Mouse (Mus musculus) limb, embryonic 15.5 days (tissue): ENCODE data around the gene Cdh1. TPM values are rescaled to one million over a fixed set of nuclear protein-coding genes. Genes with fewer than 3 reads are reported as not detected.
"Not testable (repeated sequence)": the region's sequence is repeated elsewhere in the genome, so short reads cannot be mapped to it uniquely, and the experiment has no call there.

Experiments used
- ATAC-seq: fragments of 200-750 bp; cut with Nextera tagmentation; 2 replicates; pipeline ENCODE4 v1.8.0; 2017; ENCODE audit warnings: low read depth, moderate TSS enrichment; ENCODE audit not compliant: insufficient number of reproducible peaks, low FRiP score, low TSS enrichment
- H3K27ac ChIP-seq: fragments of 300-500 bp; sonication (generic); 2 replicates; pipeline ENCODE4 v1.5.1; 2015; ENCODE audit warnings: moderate library complexity, mild to moderate bottlenecking, inconsistent platforms
- H3K27me3 ChIP-seq: fragments of 300-500 bp; sonication (generic); 2 replicates; pipeline ENCODE4 v1.6.1; 2015; ENCODE audit warnings: inconsistent platforms
- H3K36me3 ChIP-seq: fragments of 300-500 bp; sonication (generic); 2 replicates; pipeline ENCODE4 v1.6.1; 2015; ENCODE audit warnings: inconsistent platforms
- H3K4me1 ChIP-seq: fragments of 300-500 bp; sonication (generic); 2 replicates; pipeline ENCODE4 v1.6.1; 2015; ENCODE audit warnings: inconsistent platforms
- H3K4me2 ChIP-seq: fragments of 300-500 bp; sonication (generic); 2 replicates; pipeline ENCODE4 v1.6.1; 2015; ENCODE audit warnings: mild to moderate bottlenecking, inconsistent platforms
- H3K4me3 ChIP-seq: fragments of 300-500 bp; sonication (generic); 2 replicates; pipeline ENCODE4 v1.5.1; 2015; ENCODE audit warnings: mild to moderate bottlenecking, inconsistent platforms
- H3K9ac ChIP-seq: fragments of 300-500 bp; sonication (generic); 2 replicates; pipeline ENCODE4 v1.6.1; 2015; ENCODE audit warnings: inconsistent platforms
- H3K9me3 ChIP-seq: fragments of 300-500 bp; sonication (generic); 2 replicates; pipeline ENCODE4 v1.6.1; 2016; ENCODE audit warnings: inconsistent platforms
- WGBS: fragments of 180-500 bp; shearing (Covaris S2); methylation state at CpG from one replicate; pipeline ENCODE4 v1.1.7; 2015; 5-methylcytosine and 5-hydroxymethylcytosine counted together
- polyA plus RNA-seq: library from polyadenylated mRNA; unstranded; fragments of >200 nt; fragmentation: Nextera tagmentation; extraction: Ambion mirVana; gene quantifications from 2 replicates; pipeline ENCODE4 v1.2.1, GENCODE M21; 2015

Cdh1 gene
- polyA plus RNA-seq, 1 experiment from 2014 or later: 77.8 TPM

DNA sequence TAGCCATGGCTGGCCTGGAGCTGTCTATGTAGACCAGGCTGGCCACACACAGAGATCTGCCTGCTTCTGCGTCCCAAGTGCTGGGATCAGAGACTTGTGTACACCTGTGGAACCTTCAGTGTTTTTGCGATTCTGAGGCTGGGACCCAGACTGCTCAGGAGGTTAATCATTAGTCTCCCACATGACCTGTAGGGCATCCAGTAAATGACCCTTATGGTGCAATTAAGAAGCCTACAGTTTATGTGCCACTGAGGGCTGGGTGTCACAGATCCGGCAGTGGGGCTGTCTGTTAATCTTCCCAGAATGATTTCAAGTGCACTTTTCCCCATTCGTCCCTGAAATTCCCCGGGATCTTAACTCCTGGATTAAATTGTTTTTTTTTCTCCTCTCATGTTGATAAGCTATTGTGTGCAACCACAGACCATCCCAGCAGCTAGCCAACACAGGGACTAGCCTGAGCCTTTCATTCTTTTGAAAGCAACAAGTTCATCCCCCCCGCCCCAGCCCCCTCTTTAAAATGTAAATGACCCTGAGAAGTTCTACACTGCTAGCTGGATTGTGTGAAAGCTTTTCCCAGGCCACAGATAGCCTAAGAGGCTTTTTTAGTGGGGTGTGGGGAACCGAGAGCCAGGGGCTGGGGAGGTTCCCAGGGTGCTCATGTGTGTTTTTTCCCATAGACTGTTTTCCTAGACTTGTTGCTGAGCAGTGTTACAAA, 3.7 kb upstream of the Cdh1 start:
- 44% methylated on average over 7 of the region's 7 CpGs for WGBS
- Histone ChIP-seq H3K4me3 (no peak overlapping the region), H3K4me2 (no peak overlapping the region), H3K27me3 (peaks cover 35% of the 10 kb centered on the region), H3K9ac (no peak overlapping the region), H3K9me3 (no peaks in the 10 kb centered on the region), H3K27ac (no peak overlapping the region), H3K4me1 (peaks cover 15% of the 10 kb centered on the region), H3K36me3 (no peaks in the 10 kb centered on the region)
- ATAC-seq: no peak

DNA sequence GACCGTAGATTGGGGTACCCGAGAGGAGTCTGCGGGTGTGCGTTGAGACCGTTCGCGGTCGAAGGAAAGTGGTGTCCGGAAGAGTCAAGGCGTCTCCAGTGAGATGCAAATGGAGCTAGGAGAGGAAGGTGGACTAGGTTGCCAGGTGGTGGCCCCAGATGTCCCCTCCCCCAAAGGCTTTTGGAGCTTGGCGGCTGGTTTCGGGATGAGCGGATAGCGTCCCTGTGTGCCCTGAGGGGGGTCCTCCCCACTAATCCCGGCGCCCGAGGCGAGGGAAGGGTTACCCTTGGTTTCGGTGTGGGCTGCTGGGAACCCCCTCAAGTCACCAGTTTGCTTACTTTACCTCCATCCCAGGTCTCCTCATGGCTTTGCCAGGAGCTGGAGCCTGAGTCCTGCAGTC, 782 bp downstream of the Cdh1 start:
- 0 out of 2 replicates have a peak, but pooled peaks have one; percentile 24 for ATAC-seq
- Histone ChIP-seq H3K36me3 (no peaks in the 10 kb centered on the region), H3K4me2 (peak overlapping the region; percentile 82), H3K27ac (no peak overlapping the region), H3K9me3 (no peaks in the 10 kb centered on the region), H3K4me1 (peaks cover 15% of the 10 kb centered on the region), H3K27me3 (peaks cover 61% of the 10 kb centered on the region), H3K9ac (no peak overlapping the region), H3K4me3 (peak overlapping the region; percentile 47)
- WGBS: under 1% methylated on average over 19 of the region's 19 CpGs

DNA sequence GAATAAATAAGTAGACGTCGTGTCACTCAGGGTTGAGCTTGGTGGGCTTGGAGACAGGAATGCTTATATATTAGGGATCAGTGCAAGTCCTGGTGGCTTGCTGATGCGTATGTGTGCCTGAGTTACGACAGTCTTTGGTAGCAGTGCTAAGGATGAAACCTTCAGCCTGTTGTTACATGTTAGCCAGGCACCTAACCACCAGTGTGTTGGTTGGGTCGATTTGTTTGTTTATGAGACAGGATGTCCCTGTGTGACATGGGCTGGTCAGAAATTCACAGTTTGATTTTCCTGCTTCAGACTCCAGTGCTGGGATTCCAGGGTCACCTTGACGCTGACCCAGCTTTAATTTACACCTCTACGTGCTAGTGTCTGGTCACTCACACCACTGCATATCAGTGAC, 2.5 kb downstream of the Cdh1 start:
- WGBS: 60% methylated on average over 7 of the region's 7 CpGs
- Histone ChIP-seq H3K27ac (no peak overlapping the region), H3K4me3 (no peak overlapping the region; the same call in 1 of the 2 replicates), H3K36me3 (no peaks in the 10 kb centered on the region), H3K4me1 (peaks cover 15% of the 10 kb centered on the region), H3K4me2 (no peak overlapping the region), H3K27me3 (peaks cover 59% of the 10 kb centered on the region), H3K9me3 (no peaks in the 10 kb centered on the region), H3K9ac (no peak overlapping the region)
- no peak for ATAC-seq

- 34% methylated on average over 4 of the region's 4 CpGs for WGBS
- H3K4me2 ChIP-seq: no peak overlapping the region
- ATAC-seq: no peak
Observed at GRCm38 (mm10) chr8:106606121-106606520, 3.0 kb downstream of the Cdh1 start.

GRCm38 (mm10) chr8:106606601-106607145, 3.5 kb downstream of the Cdh1 start:
- Histone ChIP-seq H3K4me2 (no peak overlapping the region), H3K27me3 (peaks cover 53% of the 10 kb centered on the region), H3K9me3 (no peaks in the 10 kb centered on the region), H3K9ac (no peak overlapping the region), H3K27ac (no peak overlapping the region), H3K36me3 (no peaks in the 10 kb centered on the region), H3K4me1 (peaks cover 15% of the 10 kb centered on the region), H3K4me3 (no peak overlapping the region)
- no peak for ATAC-seq
- 41% methylated on average over 15 of the region's 15 CpGs for WGBS

More at GRCm38 (mm10) chr8:106606121-106606520, 3.0 kb downstream of the Cdh1 start:
- Histone ChIP-seq H3K27me3 (peaks cover 58% of the 10 kb centered on the region), H3K4me1 (peaks cover 15% of the 10 kb centered on the region), H3K9ac (no peak overlapping the region), H3K4me3 (no peak overlapping the region), H3K9me3 (no peaks in the 10 kb centered on the region), H3K27ac (no peak overlapping the region), H3K36me3 (no peaks in the 10 kb centered on the region)

DNA sequence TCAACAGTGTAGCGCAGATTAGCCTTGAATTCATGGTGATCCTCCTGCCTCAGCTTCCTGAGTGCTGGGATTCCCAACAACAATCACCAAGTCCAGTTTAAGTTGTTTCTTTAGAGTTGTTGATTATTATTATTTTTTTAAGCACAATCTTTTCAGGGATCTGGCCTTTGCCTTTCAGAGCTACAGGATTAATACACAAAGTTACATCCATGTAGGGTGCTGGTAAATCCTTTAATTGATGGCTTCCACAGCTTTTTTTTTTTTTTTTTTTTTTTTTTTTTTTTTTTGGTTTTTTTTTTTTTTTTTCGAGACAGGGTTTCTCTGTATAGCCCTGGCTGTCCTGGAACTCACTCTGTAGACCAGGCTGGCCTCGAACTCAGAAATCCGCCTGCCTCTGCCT, 4.6 kb downstream of the Cdh1 start:
- H3K27ac ChIP-seq, H3K9me3 ChIP-seq, H3K4me2 ChIP-seq, H3K4me3 ChIP-seq, H3K36me3 ChIP-seq, ATAC-seq, H3K9ac ChIP-seq: not testable (repeated sequence)
- Histone ChIP-seq H3K4me1 (peaks cover 13% of the 10 kb centered on the region), H3K27me3 (peaks cover 42% of the 10 kb centered on the region)
- 89% methylated on average over 4 of the region's 4 CpGs for WGBS

- Histone ChIP-seq H3K4me3 (no peak overlapping the region), H3K9me3 (no peaks in the 10 kb centered on the region), H3K27me3 (peaks cover 36% of the 10 kb centered on the region), H3K36me3 (no peaks in the 10 kb centered on the region), H3K27ac (no peak overlapping the region), H3K4me1 (peaks cover 6% of the 10 kb centered on the region), H3K9ac (no peak overlapping the region), H3K4me2 (no peak overlapping the region)
- no peak for ATAC-seq
- WGBS: 43% methylated on average over 3 of the region's 3 CpGs
Observed at GRCm38 (mm10) chr8:106608425-106608824, 5.3 kb downstream of the Cdh1 start.

DNA sequence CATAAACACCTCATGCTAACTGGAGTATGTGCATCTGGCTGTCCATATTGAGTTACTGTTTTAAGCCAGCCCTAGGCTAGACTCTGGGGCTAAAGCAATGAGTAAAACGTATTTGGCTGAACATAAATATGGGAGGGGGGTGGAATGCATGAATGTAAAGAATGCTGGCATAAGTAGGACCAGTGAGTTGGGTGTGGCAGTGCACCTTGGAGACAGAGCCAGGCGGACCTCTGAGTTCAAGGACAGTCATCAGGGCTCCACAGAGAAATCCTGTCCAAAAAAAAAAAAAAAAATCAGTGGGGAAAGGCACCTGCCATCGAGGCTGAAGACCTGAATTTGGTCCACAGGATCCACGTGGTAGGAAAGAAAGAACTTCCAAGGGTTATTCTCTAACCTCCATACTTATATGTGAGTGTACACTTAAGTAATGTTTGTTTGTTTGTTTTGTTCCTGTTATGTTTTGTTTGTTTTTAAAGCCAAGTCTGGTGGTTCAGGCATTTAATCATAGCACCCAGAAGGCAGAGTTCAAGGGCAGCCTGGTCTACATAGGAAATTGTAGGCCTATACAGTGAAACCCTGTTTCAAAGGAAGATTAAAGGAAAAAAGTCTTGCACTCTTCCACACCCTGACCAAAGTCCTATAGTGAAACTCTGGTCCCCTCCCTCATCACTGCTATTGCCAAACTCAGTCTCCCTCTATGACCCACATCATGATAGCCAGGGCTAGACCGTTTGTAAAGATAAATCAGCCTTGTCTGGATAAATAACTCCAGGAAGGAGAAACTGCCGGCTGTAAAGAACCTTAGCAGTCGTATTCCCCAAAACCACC, 6.1 kb downstream of the Cdh1 start:
- 54% methylated on average over 7 of the region's 7 CpGs for WGBS
- ATAC-seq: no peak
- no peak overlapping the region for H3K27ac ChIP-seq

GRCm38 (mm10) chr8:106610958-106611640, 7.9 kb downstream of the Cdh1 start:
- H3K9me3 ChIP-seq: no peaks in the 10 kb centered on the region
- peaks cover 11% of the 10 kb centered on the region for H3K27me3 ChIP-seq
- H3K4me1 ChIP-seq: 0 out of 2 replicates have a peak, but pooled peaks cover 7% of the 10 kb centered on the region
- no peak for ATAC-seq
- no peak overlapping the region for H3K4me3 ChIP-seq
- no peak overlapping the region for H3K9ac ChIP-seq
- 69% methylated on average over 9 of the region's 9 CpGs for WGBS
- no peaks in the 10 kb centered on the region for H3K36me3 ChIP-seq
- no peak overlapping the region for H3K27ac ChIP-seq
- H3K4me2 ChIP-seq: no peak overlapping the region

More for the DNA sequence above, 6.1 kb downstream of the Cdh1 start:
- no peak overlapping the region for H3K9ac ChIP-seq
- H3K36me3 ChIP-seq: no peaks in the 10 kb centered on the region
- H3K9me3 ChIP-seq: no peaks in the 10 kb centered on the region
- H3K4me1 ChIP-seq: no peaks in the 10 kb centered on the region
- peaks cover 27% of the 10 kb centered on the region for H3K27me3 ChIP-seq
- no peak overlapping the region for H3K4me2 ChIP-seq
- no peak overlapping the region for H3K4me3 ChIP-seq

DNA sequence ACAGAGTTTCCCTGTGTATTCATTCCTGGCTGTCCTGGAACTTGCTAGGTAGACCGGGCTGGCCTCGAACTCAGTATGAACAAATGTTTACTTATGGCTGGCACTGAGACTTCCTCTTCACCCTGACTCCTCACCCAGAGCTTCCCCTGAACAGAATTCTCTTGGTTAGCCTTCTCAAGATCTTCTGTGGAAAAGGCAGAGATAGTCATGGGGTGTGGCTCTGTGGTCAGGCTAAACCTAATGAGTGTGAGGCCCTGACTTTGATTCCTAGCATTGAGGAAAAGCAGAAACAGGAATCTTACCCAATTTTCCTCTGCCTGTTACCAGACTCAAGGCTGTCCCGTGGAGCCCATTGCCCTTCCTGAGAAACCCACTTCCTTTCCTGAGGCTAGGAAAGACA, 8.9 kb downstream of the Cdh1 start:
- Histone ChIP-seq H3K27me3 (peaks cover 3% of the 10 kb centered on the region), H3K4me2 (no peak overlapping the region), H3K9ac (no peak overlapping the region), H3K9me3 (no peaks in the 10 kb centered on the region), H3K27ac (no peak overlapping the region), H3K4me3 (no peak overlapping the region), H3K36me3 (no peaks in the 10 kb centered on the region), H3K4me1 (peaks cover 16% of the 10 kb centered on the region; the same call in 1 of the 2 replicates)
- ATAC-seq: no peak
- 60% methylated on average over 3 of the region's 3 CpGs for WGBS

DNA sequence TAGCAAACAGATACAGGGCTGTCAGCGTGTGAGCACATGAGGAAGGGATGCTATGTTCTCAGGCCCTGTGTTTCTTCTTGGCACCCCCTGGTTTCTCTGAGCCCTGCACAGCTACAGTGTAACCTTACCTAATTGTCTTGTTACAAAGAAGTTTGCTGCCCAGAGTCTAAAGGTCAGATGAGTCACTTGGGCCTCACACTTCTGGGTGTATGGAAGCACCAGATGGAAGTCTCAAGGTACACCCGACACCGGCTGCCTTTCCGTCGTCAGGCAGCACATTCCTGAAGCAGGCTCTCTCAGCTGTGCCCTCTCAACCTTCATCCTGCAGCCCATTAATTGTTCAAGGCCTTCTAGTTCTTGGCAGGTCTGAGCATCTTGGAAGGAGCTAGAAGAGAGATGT, 11.6 kb downstream of the Cdh1 start:
- Histone ChIP-seq H3K27ac (no peak overlapping the region), H3K4me1 (peaks cover 26% of the 10 kb centered on the region), H3K4me3 (no peak overlapping the region), H3K9me3 (no peaks in the 10 kb centered on the region), H3K27me3 (no peaks in the 10 kb centered on the region), H3K36me3 (no peaks in the 10 kb centered on the region), H3K4me2 (no peak overlapping the region), H3K9ac (no peak overlapping the region)
- ATAC-seq: no peak
- whole genome bisulfite sequencing: 56% methylated on average over 5 of the region's 5 CpGs
